Mouse (Mus musculus) G1E (cell line): ENCODE data around the gene Polr2f. TPM values are rescaled to one million over a fixed set of nuclear protein-coding genes. Genes with fewer than 3 reads are reported as not detected.

ENCODE experiments used
- ATAC-seq: 2 replicates; pipeline ENCODE4 v1.8.0; 2016; ENCODE audit warnings: mild to moderate bottlenecking; ENCODE audit not compliant: insufficient number of reproducible peaks, poor library complexity, low FRiP score, severe bottlenecking; ENCODE audit errors: extremely low read depth
- DNase-seq: peaks from one replicate; pipeline ENCODE4 v3.0.0; 2012; ENCODE audit warnings: low spot score
- H3K27me3 ChIP-seq: 2 replicates; pipeline ENCODE4 v1.6.1; 2012; ENCODE audit warnings: mild to moderate bottlenecking, low read length, inconsistent platforms; ENCODE audit not compliant: insufficient read depth
- H3K36me3 ChIP-seq: replicated peaks from 2 replicates; pipeline ENCODE3; 2012; ENCODE audit warnings: mild to moderate bottlenecking, inconsistent platforms
- H3K4me1 ChIP-seq: 2 replicates; pipeline ENCODE4 v1.6.1; 2012; ENCODE audit warnings: low read depth, low read length, inconsistent platforms, mixed read lengths; ENCODE audit not compliant: insufficient read depth
- H3K4me3 ChIP-seq: 2 replicates; pipeline ENCODE4 v1.5.1; 2012; ENCODE audit warnings: low read depth, mild to moderate bottlenecking, inconsistent platforms, low read length, moderate library complexity, mixed read lengths
- H3K9me3 ChIP-seq: replicated peaks from 2 replicates; pipeline ENCODE4 v1.6.1; 2012; ENCODE audit warnings: inconsistent platforms
- CTCF ChIP-seq: IDR thresholded peaks from 2 replicates; pipeline ENCODE4 v1.5.1; 2012; ENCODE audit warnings: low read depth, low read length, inconsistent platforms, mixed read lengths
- GATA1 ChIP-seq: IDR thresholded peaks from 2 replicates; pipeline ENCODE4 v1.6.1; 2012; ENCODE audit warnings: borderline replicate concordance, low read length, inconsistent platforms, mixed read lengths
- GATA2 ChIP-seq: IDR thresholded peaks from 2 replicates; pipeline ENCODE4 v1.6.1; 2012; ENCODE audit warnings: low read depth, low read length, inconsistent platforms, borderline replicate concordance
- POLR2AphosphoS5 ChIP-seq: IDR thresholded peaks from 2 replicates; pipeline ENCODE4 v1.6.1; 2012; ENCODE audit warnings: low read depth, low read length, inconsistent platforms; ENCODE audit not compliant: insufficient replicate concordance
- TAL1 ChIP-seq: conservative IDR thresholded peaks from 2 replicates; pipeline ENCODE4 v1.6.1; 2012; ENCODE audit warnings: low read depth, low read length, inconsistent platforms, mixed read lengths
- polyA plus RNA-seq: library from polyadenylated mRNA; stranded (reverse); fragments of >175 nt; gene quantifications from 2 replicates; pipeline ENCODE4 v1.2.3, GENCODE M21; 2012
- total RNA-seq, 2 experiments: library from RNA; stranded (forward) in 1 of 2; stranded (reverse) in 1 of 2; fragments of 200-1000 nt in 1 of 2; fragments of >200 nt in 1 of 2; fragmentation: Nextera tagmentation in 1 of 2; gene quantifications; 2 replicates each; pipeline ENCODE4 v1.2.3; 2014 to 2017

Gene Polr2f
- total and polyA plus RNA-seq, 3 experiments: 97.0 to 266 (median 143) TPM

DNA sequence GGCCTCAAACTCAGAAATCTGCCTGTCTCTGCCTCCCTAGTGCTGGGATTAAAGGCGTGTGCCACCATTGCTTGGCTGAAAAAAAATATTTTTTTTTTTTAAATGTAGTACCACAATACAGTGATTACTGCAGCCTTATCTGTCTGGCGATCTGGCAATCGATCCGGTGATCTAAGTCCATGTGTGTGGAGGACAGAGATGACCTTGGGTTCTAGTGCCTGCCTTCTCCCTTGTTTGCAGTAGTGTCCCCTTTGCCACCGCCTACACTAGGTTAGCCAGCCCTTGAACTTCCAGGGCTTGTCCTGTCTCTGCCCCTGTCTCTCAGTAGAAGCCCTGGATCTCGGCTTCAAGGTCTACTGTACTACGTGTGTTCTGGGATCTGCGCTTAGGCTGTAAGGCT, 47.0 kb downstream of the Polr2f start:
- H3K27me3 ChIP-seq: peaks cover 12% of the 10 kb centered on the region
- DNase-seq (no peak), ATAC-seq (no peak)
- no peak for TF ChIP-seq CTCF
- no peaks in the 10 kb centered on the region for H3K4me1 ChIP-seq
- H3K36me3 ChIP-seq: no peaks in the 10 kb centered on the region
- H3K4me3 ChIP-seq: no peak overlapping the region
- H3K9me3 ChIP-seq: no peaks in the 10 kb centered on the region

DNA sequence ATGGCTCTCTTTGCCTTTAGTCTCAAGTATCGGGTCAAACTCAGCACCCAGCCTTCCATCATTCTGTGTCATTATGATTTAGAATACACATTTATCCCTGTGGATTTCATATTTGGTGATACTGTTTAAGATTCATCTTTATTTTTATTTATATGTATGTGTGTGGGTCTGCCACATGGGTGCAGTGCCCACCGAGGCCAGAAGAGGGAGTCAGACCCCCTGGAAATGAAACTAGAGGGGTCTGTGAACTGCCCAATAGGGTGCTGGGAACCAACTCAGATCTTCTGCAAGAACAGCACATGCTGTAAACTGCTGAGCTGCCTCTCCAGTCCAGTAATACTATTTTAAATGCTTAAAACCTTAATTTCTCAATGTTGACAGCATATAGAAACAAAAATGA, 50.6 kb downstream of the Polr2f start:
- H3K4me1 ChIP-seq: peaks cover 10% of the 10 kb centered on the region; the same call in 1 of the 2 replicates
- no peak for ATAC-seq
- DNase-seq: no peak
- no peaks in the 10 kb centered on the region for H3K9me3 ChIP-seq
- no peak overlapping the region for H3K4me3 ChIP-seq
- TF ChIP-seq POLR2AphosphoS5 (no peak), TAL1 (no peak), GATA2 (no peak), CTCF (no peak)
- peaks cover 13% of the 10 kb centered on the region; the same call in 1 of the 2 replicates for H3K27me3 ChIP-seq
- no peaks in the 10 kb centered on the region for H3K36me3 ChIP-seq

DNA sequence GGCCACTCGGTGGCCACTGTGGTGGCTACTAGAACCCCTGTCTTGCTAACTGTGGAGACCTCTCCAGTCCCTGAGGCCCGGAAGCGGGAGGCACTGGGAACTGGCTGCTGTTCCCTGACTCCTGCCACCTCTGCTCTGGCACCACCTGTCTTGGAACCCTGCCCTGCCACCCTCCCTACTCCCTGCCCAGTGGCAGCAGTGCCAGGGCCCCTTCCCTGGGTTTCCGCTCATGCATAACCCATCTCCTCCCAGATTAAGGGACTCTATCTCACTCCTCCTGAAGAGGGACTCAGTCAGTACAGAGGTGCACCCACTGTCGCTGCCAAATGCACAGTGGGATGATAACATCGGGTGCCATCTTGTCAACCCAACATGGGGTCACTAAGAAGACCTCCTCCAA, 51.6 kb downstream of the Polr2f start:
- DNase-seq: no peak
- no peak for TF ChIP-seq GATA2
- TF ChIP-seq CTCF: no peak
- TF ChIP-seq GATA1: no peak
- no peak for TF ChIP-seq TAL1
- TF ChIP-seq POLR2AphosphoS5: no peak
- H3K4me1 ChIP-seq: peaks cover 10% of the 10 kb centered on the region; the same call in 1 of the 2 replicates
- no peak overlapping the region for H3K4me3 ChIP-seq
- no peak for ATAC-seq
- H3K27me3 ChIP-seq: peaks cover 18% of the 10 kb centered on the region; the same call in 1 of the 2 replicates
- H3K9me3 ChIP-seq: no peaks in the 10 kb centered on the region
- H3K36me3 ChIP-seq: no peaks in the 10 kb centered on the region

DNA sequence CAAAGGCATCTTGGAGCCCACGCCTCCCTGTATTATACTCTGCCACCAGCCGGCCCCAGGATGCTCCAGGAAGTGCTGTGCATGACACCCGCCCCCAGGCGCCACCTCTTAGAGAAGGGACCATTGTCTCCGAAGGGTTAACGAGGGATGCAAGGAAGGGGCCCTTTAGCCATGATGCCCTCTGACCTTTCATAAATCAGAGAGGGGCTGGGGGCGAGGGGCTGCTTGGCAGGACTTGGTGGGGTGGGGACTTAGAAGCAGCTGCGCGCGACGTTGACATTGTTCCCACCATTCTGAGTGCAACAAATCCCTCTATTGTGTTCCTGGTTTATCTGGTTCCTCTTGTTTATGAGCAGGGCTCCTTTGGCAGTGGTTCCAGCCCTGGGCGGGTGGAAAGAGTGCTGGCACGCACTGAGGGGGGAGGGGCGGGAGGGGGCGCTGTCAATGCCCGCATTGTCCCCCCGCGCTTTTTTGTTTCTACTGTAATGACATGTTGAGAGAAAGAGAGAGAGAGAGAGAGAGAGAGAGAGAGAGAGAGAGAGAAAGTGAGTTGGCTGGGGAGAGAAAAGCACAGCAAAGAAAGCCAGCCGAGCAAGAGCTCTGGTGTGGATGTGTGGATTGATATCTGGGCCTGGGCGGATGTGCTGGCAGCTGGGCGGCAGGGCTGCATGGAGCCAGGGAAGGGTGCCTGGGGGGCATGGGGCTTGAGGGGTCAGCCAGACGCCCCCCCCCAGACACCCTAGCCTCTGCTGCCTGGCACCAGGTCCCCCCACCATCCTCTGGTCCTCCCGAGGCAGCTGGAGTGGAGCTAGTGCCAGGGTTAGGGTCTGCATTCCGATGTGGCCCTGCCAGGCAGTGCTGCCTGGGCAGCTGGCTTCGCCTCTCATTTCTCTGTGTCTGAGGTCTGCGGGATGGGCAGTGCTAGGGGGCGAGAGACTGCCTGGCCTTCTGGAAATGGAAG, 52.4 kb downstream of the Polr2f start:
- H3K4me3 ChIP-seq: no peak overlapping the region
- no peaks in the 10 kb centered on the region for H3K36me3 ChIP-seq
- TF ChIP-seq CTCF: no peak
- H3K4me1 ChIP-seq: peaks cover 10% of the 10 kb centered on the region; the same call in 1 of the 2 replicates
- peaks cover 18% of the 10 kb centered on the region; the same call in 1 of the 2 replicates for H3K27me3 ChIP-seq
- no peak for ATAC-seq
- DNase-seq: no peak
- H3K9me3 ChIP-seq: no peaks in the 10 kb centered on the region

DNA sequence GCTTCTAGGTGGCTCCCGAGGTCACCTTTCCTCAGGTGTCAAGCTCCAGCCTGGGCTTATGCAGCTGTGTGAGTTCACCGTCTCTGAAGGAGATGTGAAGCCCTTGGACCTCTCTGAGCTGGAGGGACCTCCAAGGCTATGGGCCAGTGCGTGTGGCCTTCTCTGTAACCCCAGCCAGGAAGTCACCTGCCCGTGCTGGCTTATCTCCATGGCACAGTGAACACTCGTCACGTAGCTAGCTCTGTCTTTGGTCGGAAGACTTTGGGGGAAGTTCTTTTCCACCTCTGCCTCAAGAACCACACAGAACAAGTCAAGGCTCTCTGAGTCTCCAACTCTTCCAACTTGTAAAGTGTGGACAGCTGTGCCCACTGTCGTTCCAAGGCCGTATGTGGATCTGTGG, 53.2 kb downstream of the Polr2f start:
- Histone ChIP-seq H3K9me3 (no peaks in the 10 kb centered on the region), H3K36me3 (no peaks in the 10 kb centered on the region), H3K4me1 (peaks cover 10% of the 10 kb centered on the region; the same call in 1 of the 2 replicates), H3K4me3 (no peak overlapping the region), H3K27me3 (peaks cover 18% of the 10 kb centered on the region; the same call in 1 of the 2 replicates)
- DNase-seq: no peak
- ATAC-seq: no peak
- TF ChIP-seq TAL1: no peak
- no peak for TF ChIP-seq GATA1
- no peak for TF ChIP-seq GATA2
- TF ChIP-seq POLR2AphosphoS5: no peak
- TF ChIP-seq CTCF: no peak

DNA sequence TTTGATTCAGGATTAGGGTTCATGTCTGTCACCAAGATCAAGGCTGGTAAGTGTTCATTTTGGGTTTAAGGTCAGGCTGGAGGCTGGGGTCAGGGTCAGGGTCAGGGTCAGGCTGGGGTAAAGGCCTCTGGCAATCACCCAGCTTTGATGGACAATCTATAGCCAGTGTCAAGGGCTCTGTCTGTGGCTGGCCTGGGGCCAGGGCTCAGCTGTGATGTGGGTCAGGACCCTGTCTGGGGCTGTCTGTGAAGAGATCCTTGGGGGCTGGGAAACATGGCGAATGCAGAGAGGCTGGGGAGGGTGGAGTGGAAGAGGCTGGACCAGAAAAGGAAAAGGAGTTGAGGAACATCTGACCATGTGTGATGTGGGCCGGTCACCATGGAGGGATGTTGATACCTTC, 54.1 kb downstream of the Polr2f start:
- ATAC-seq: no peak

DNA sequence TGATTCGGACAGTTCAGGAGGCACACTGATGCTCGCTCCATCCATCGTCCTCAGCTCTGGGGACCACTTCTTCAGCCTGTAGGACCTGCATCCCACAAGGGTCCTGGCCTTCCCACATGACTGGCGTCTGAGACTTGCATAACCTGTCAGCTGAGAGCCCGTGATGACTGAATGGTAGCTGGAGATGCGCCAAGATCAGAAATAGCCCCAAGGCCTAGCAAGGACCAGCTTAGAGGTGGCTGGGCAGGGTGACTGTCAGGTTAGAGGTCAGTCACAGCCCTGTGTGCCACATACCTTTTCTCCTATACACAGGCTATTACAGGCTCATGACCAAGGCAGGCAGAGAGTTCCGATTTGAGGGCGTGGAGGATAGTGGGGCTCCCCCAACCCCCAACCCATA, 54.7 kb downstream of the Polr2f start:
- ATAC-seq: no peak
- no peak for DNase-seq
- H3K27me3 ChIP-seq: peaks cover 18% of the 10 kb centered on the region; the same call in 1 of the 2 replicates

More for the DNA sequence above, 54.1 kb downstream of the Polr2f start:
- no peak for TF ChIP-seq CTCF
- no peak for TF ChIP-seq POLR2AphosphoS5
- TF ChIP-seq TAL1: no peak
- no peak for TF ChIP-seq GATA1
- no peak for TF ChIP-seq GATA2
- Histone ChIP-seq H3K9me3 (no peaks in the 10 kb centered on the region), H3K4me3 (no peak overlapping the region), H3K36me3 (no peaks in the 10 kb centered on the region), H3K4me1 (peaks cover 10% of the 10 kb centered on the region; the same call in 1 of the 2 replicates), H3K27me3 (peaks cover 18% of the 10 kb centered on the region; the same call in 1 of the 2 replicates)
- no peak for DNase-seq

More for the DNA sequence above, 54.7 kb downstream of the Polr2f start:
- Histone ChIP-seq H3K9me3 (no peaks in the 10 kb centered on the region), H3K4me1 (peaks cover 10% of the 10 kb centered on the region; the same call in 1 of the 2 replicates), H3K36me3 (no peaks in the 10 kb centered on the region), H3K4me3 (no peak overlapping the region)
- TF ChIP-seq CTCF: no peak
- no peak for TF ChIP-seq TAL1
- TF ChIP-seq GATA2: no peak
- TF ChIP-seq POLR2AphosphoS5: no peak
- no peak for TF ChIP-seq GATA1
